Mouse (Mus musculus) liver (tissue): ENCODE measurements around the gene Egfr.
A peak's percentile ranks its signal among the peaks of the same experiment; 100 is the strongest.

Source experiments
- DNase-seq: peaks from one replicate; pipeline ENCODE4 v3.0.0-alpha.2; 2020; ENCODE audit warnings: mixed read lengths

The Egfr gene

GRCm38 (mm10) chr11:16830531-16831227, 78.7 kb downstream of the Egfr start:
- no peak for DNase-seq

DNA sequence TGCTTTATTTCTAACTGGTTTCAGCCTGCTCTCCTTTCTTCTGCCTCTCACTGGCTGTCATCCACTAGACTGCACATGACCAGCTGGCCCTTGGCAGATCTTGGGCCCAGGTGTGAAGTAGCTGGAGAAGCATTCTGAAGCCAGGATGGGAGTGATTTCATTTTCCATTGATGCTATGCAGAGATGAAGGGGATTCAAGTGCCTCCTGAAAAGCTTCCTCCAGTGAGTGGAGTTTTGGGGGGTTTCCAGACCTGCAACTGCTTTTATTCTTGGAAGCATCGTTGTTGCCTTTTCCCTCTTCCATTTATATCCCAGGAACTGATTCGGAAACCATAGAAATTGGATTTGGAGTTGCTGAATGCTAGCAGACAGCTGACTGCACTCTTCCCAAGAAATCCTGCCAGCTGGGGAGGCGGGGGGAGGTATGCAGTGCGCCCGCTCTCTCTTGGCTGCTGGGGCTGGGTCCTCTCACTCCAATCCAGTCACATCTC, 80.0 kb downstream of the Egfr start:
- no peak for DNase-seq

DNA sequence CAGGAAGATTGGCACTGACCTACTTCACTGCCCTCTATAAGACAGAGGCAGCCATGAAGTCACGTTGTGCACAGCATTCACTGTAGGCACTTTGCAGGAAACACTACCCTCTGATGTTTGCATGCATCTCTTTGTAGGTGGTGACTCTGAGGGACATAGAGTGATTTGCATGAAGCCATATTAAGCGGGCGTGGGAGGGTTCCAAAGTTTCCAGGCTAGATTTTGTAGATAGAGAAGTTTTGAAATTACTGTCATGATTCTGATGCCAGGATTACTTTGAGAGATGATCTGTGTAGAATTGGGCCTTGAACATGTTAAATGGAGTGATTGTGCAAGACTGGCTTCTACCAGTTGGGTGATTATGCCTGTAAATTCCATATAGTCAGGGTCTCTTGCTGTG, 86.8 kb downstream of the Egfr start:
- no peak for DNase-seq

- DNase-seq, result no peak
Observed at GRCm38 (mm10) chr11:16842924-16843323, 90.9 kb downstream of the Egfr start.

DNA sequence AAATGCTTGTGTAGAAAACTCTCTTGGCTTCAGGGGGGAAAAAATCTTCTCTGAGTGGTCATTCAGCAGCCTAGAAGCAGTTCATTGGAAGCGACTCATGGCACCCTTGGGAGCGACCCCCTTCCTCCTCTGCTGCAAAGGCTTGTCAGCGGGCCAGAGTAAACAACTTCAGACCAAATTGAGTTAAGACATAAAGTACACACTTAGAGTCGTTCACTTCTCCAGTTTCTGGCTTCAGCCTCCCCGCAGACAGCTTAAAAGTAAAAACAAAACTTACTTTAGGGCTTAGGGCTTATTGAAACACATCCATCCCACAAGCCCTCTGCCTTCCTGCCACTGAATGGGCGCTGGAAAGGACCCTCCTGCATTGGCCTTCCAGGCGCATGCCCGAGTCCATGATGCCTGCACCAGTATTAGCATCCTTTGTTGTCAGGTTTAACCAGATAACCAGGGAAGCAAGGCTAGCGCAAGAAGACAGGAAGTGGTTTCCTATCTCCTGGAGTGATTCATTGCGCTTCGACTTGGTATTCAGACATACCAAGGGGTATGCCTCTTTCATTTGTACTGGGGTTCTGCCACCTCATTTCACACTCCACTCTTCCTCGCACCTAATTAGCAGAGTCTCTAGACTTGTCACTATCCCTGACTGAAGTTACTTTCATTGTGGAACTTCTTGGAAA, 92.0 kb downstream of the Egfr start:
- no peak for DNase-seq

GRCm38 (mm10) chr11:16848881-16849280, 96.9 kb downstream of the Egfr start:
- no peak for DNase-seq

DNA sequence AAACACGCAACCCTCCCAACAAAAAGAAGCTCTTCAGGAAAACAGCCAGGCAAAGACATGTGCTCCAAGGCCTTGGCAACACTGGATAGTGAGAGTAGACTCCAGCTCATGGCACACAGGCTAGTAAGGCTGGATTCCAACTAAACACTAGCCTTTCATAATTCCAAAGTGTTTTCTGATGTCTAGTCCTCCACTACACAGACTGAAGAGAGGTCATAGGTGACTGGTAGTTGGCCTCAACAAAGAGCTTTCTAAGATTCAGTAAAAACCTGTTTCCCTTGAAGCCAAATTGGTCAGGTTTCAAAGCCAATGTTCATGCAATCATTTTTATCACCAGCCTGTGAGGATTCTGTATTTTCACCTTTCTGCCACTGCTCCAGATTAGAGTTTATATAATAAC, 99.4 kb downstream of the Egfr start:
- DNase-seq, result no peak

- no peak for DNase-seq
Observed at GRCm38 (mm10) chr11:16854111-16854510, 102.1 kb downstream of the Egfr start.

DNA sequence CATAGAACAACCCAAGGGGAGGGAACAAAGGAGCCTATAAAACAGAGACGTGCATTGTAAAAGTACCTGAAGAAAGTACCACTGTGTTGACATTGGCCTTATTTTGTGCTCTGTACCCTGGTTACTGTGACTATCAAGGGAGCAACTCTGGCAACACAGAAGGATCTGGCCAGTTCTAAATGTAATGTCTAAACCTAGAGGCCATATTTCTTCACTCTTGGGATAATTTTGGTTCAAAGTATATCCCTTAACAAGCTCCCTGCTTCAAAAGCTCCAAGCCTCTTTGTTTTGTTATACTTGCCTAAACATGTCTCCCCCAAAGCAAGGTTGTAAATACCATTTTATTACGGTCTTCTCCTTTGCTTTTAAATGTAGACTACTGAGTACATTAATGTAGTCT, 105.3 kb downstream of the Egfr start:
- DNase-seq, result no peak

GRCm38 (mm10) chr11:16861037-16861436, 109.0 kb downstream of the Egfr start:
- DNase-seq, result no peak

DNA sequence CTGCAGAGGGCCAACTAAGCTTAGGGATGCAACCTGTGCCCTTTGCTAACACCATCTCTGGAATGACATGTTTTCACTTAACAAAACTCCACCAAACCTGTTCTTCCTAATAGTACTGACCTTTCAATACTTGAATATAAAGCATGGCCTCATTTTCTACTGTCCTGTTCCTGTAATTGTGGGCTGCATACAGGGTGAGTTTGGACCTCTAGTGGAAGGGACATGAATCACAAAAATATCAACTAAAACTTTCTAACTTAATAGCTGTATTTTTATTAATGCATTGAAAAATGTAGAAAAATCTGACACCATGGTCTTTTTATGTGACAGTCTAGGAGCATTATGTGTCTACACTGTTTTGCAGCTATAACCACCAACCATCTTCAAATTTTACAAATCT, 111.5 kb downstream of the Egfr start:
- DNase-seq, result no peak

GRCm38 (mm10) chr11:16864980-16865561, 113.1 kb downstream of the Egfr start:
- peak; percentile 8 for DNase-seq

GRCm38 (mm10) chr11:16868051-16868450, 116.0 kb downstream of the Egfr start:
- DNase-seq, result no peak

GRCm38 (mm10) chr11:16869506-16869905, 117.5 kb downstream of the Egfr start:
- DNase-seq, result no peak

GRCm38 (mm10) chr11:16871120-16871519, 119.1 kb downstream of the Egfr start:
- peak; percentile 58 for DNase-seq

DNA sequence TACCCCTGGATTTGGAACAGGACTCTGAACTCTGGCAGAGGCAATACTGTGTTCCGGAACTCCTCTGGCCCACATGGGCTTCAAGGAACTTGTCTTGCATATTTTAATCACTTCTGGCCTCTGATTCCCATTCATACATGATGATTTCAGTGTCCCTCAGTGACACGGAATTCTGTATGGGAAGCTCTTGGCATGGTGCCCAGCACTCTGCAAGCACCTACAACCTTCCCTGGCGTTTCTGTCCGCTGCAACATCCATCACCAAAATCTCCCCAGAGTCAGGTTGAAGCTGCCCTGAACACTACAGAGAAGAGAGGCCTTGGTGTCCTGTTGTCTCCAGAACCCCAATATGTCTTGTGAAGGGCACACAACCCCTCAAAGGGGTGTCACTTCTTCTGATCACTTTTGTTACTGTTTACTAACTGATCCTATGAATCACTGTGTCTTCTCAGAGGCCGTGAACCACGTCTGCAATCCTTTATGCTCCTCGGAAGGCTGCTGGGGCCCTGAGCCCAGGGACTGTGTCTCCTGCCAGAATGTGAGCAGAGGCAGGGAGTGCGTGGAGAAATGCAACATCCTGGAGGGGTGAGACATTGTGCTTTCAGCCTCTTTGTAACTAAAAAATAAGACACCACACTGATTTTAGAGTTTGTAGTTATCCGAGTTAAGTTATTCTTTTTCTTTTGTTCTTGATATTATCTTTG, 125.8 kb downstream of the Egfr start:
- DNase-seq, result peak; percentile 13

DNA sequence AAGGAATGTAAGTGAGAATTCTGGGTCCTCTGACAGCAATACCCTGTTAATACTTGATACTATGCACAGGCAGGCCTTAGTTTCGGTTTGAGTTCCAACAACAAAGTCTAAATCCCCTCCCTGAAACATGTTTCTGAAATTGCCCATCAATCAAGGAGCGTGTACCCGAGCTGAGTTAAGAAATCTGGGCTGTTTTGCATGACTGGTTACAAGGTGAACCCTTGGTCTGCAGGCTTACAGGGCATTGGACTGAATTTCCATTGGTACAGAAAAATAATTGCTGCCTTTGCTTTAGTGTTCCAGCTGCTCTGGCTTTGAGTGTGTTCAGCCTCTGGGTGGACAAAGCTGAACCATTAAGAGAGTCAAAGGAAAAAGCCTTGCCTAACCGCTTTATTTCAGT, 129.9 kb downstream of the Egfr start:
- DNase-seq, result no peak

- DNase-seq, result no peak
Observed at GRCm38 (mm10) chr11:16886152-16886551, 134.1 kb downstream of the Egfr start.

DNA sequence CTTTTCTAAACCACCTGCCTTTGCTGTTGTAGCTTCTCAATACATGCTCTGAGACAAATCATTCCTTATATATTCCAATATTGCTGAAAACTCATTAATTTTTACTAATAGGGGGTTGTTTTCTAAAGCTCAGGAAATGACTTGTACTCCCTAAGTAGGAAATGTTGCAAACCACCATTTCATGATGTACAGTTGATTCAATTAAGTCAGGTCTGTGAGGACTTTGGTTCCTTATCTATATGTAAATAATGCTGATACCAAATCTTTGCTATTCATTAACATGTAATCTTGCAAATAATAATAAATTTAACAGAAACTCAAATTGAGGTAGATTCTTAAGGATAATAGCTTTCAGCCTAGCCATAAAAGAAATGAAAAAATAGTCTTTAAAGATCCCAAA, 136.1 kb downstream of the Egfr start:
- DNase-seq, result no peak

GRCm38 (mm10) chr11:16895441-16896356, 143.7 kb downstream of the Egfr start:
- no peak for DNase-seq

GRCm38 (mm10) chr11:16897681-16898080, 145.7 kb downstream of the Egfr start:
- no peak for DNase-seq

DNA sequence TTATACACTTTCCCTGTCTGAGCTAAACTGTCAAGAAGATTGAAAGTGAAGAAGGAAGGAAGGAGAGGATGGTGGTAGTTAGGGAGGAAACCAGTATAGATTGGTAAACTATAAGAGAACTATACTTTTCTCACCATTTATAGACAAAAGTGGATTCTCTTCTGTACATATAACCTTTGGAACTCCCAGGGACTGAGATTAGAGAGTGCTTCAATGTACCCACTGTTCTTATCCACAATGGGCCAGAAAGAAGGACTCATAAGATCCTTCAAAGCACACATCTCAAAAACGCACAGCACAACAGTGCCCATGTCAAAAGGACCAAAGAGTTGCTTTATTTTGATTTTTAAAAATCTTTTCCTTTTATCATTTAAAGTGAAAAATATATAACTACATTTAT, 148.2 kb downstream of the Egfr start:
- no peak for DNase-seq
